Mouse (Mus musculus) megakaryocyte, embryonic 14.5 days (primary cell): Measurements from ENCODE around the gene Elk3.

Experiments used
- FLI1 ChIP-seq: IDR thresholded peaks from 2 replicates; pipeline ENCODE4 v1.6.1; 2012; ENCODE audit warnings: low read length, inconsistent platforms, mixed read lengths
- GATA1 ChIP-seq: IDR thresholded peaks from 3 replicates; pipeline ENCODE4 v1.6.1; 2012; ENCODE audit warnings: mixed read lengths, low read length, inconsistent platforms, borderline replicate concordance

GRCm38 (mm10) chr10:93335828-93336461, 25.0 kb upstream of the Elk3 start:
- TF ChIP-seq GATA1, result no peak
- TF ChIP-seq FLI1, result no peak
